Mouse (Mus musculus): ENCODE results near the gene Arfgef3. TPM values are rescaled to one million over a fixed set of nuclear protein-coding genes. Genes with fewer than 3 reads are reported as not detected.
A peak's percentile ranks its signal among the peaks of the same experiment; 100 is the strongest.
"Not testable (repeated sequence)": the region's sequence is repeated elsewhere in the genome, so short reads cannot be mapped to it uniquely, and the experiment has no call there.

Gene Arfgef3
- polyA plus RNA-seq, 1 experiment from 2014 or later = 1.4 TPM

GRCm38 (mm10) chr10:18635450-18635849 is 108.3 kb downstream of the Arfgef3 start:
- no peak overlapping the region for H3K4me2 ChIP-seq
- no peak overlapping the region for H3K9ac ChIP-seq
- H3K9me3 ChIP-seq (replicated peaks) = no peaks in the 10 kb centered on the region
- 91% methylated on average over 9 of the region's 9 CpGs for WGBS
- no peaks in the 10 kb centered on the region for H3K36me3 ChIP-seq
- H3K4me1 ChIP-seq = no peaks in the 10 kb centered on the region
- no peaks in the 10 kb centered on the region for H3K27me3 ChIP-seq
- ATAC-seq (replicated peaks; ENCODE audit: low FRiP score) = peak; percentile 49; the same call in 1 of the 2 replicates
- no peak overlapping the region for H3K27ac ChIP-seq
- H3K4me3 ChIP-seq (replicated peaks) = no peak overlapping the region

GRCm38 (mm10) chr10:18634405-18634985 is 109.3 kb downstream of the Arfgef3 start:
- WGBS = 79% methylated on average over 7 of the region's 7 CpGs
- Histone ChIP-seq H3K9me3 (replicated peaks) (no peaks in the 10 kb centered on the region), H3K36me3 (no peaks in the 10 kb centered on the region), H3K4me2 (no peak overlapping the region), H3K4me1 (no peaks in the 10 kb centered on the region), H3K4me3 (replicated peaks) (no peak overlapping the region), H3K9ac (no peak overlapping the region), H3K27ac (no peak overlapping the region), H3K27me3 (no peaks in the 10 kb centered on the region)
- no peak for ATAC-seq (replicated peaks; ENCODE audit: low FRiP score)

GRCm38 (mm10) chr10:18630498-18630897 is 113.3 kb downstream of the Arfgef3 start:
- no peak overlapping the region for H3K9ac ChIP-seq
- H3K27ac ChIP-seq = no peak overlapping the region
- no peaks in the 10 kb centered on the region for H3K4me1 ChIP-seq
- WGBS = 47% methylated on average over 8 of the region's 8 CpGs
- no peak overlapping the region for H3K4me3 ChIP-seq (replicated peaks)
- no peaks in the 10 kb centered on the region for H3K9me3 ChIP-seq (replicated peaks)
- H3K36me3 ChIP-seq = no peaks in the 10 kb centered on the region
- H3K27me3 ChIP-seq = no peaks in the 10 kb centered on the region
- H3K4me2 ChIP-seq = no peak overlapping the region
- ATAC-seq (replicated peaks; ENCODE audit: low FRiP score) = no peak

GRCm38 (mm10) chr10:18627530-18627929 is 116.2 kb downstream of the Arfgef3 start:
- H3K4me2 ChIP-seq = no peak overlapping the region
- no peaks in the 10 kb centered on the region for H3K27me3 ChIP-seq
- no peaks in the 10 kb centered on the region for H3K9me3 ChIP-seq (replicated peaks)
- H3K4me1 ChIP-seq = no peaks in the 10 kb centered on the region
- WGBS = 84% methylated on average over 6 of the region's 6 CpGs
- no peak overlapping the region for H3K4me3 ChIP-seq (replicated peaks)
- ATAC-seq (replicated peaks; ENCODE audit: low FRiP score) = no peak
- no peaks in the 10 kb centered on the region for H3K36me3 ChIP-seq
- H3K9ac ChIP-seq = no peak overlapping the region
- no peak overlapping the region for H3K27ac ChIP-seq

GRCm38 (mm10) chr10:18612796-18613195 is 131.0 kb downstream of the Arfgef3 start:
- ATAC-seq (replicated peaks; ENCODE audit: low FRiP score) = no peak
- no peak overlapping the region for H3K27ac ChIP-seq
- 69% methylated on average over 2 of the region's 2 CpGs for WGBS
- no peak overlapping the region for H3K4me2 ChIP-seq
- H3K9me3 ChIP-seq (replicated peaks) = no peaks in the 10 kb centered on the region
- no peaks in the 10 kb centered on the region for H3K4me1 ChIP-seq
- H3K27me3 ChIP-seq = no peaks in the 10 kb centered on the region
- H3K9ac ChIP-seq = no peak overlapping the region
- no peaks in the 10 kb centered on the region for H3K36me3 ChIP-seq
- no peak overlapping the region for H3K4me3 ChIP-seq (replicated peaks)

GRCm38 (mm10) chr10:18604827-18605535 is 138.8 kb downstream of the Arfgef3 start:
- H3K36me3 ChIP-seq; H3K27me3 ChIP-seq; H3K4me2 ChIP-seq; H3K9me3 ChIP-seq (replicated peaks); H3K4me3 ChIP-seq (replicated peaks); H3K4me1 ChIP-seq; H3K27ac ChIP-seq; H3K9ac ChIP-seq; ATAC-seq (replicated peaks; ENCODE audit: low FRiP score): not testable (repeated sequence)
- 39% methylated on average over 5 of the region's 5 CpGs for WGBS

- 27% methylated on average over 4 of the region's 4 CpGs for WGBS
- H3K9ac ChIP-seq = no peak overlapping the region
- H3K36me3 ChIP-seq = no peaks in the 10 kb centered on the region
- no peaks in the 10 kb centered on the region for H3K9me3 ChIP-seq (replicated peaks)
- no peaks in the 10 kb centered on the region for H3K27me3 ChIP-seq
- 0 out of 2 replicates have a peak, but pooled peaks have one; percentile 62 for ATAC-seq (replicated peaks; ENCODE audit: low FRiP score)
- H3K4me1 ChIP-seq = no peaks in the 10 kb centered on the region
- H3K4me2 ChIP-seq = no peak overlapping the region
- H3K4me3 ChIP-seq (replicated peaks) = no peak overlapping the region
- no peak overlapping the region for H3K27ac ChIP-seq
Observed at GRCm38 (mm10) chr10:18602030-18602429, 141.7 kb downstream of the Arfgef3 start.

GRCm38 (mm10) chr10:18597601-18598000 is 146.1 kb downstream of the Arfgef3 start:
- ATAC-seq (replicated peaks; ENCODE audit: low FRiP score) = no peak
- Histone ChIP-seq H3K36me3 (no peaks in the 10 kb centered on the region), H3K4me1 (no peaks in the 10 kb centered on the region), H3K9me3 (replicated peaks) (no peaks in the 10 kb centered on the region), H3K4me3 (replicated peaks) (no peak overlapping the region), H3K9ac (no peak overlapping the region), H3K27ac (no peak overlapping the region), H3K4me2 (no peak overlapping the region), H3K27me3 (no peaks in the 10 kb centered on the region)
- 95% methylated on average over 6 of the region's 6 CpGs for WGBS

GRCm38 (mm10) chr10:18589455-18589854 is 154.3 kb downstream of the Arfgef3 start:
- WGBS = 89% methylated on average over 5 of the region's 5 CpGs

GRCm38 (mm10) chr10:18584188-18584587 is 159.6 kb downstream of the Arfgef3 start:
- Histone ChIP-seq H3K9ac (no peak overlapping the region), H3K4me1 (no peaks in the 10 kb centered on the region), H3K27me3 (no peaks in the 10 kb centered on the region), H3K36me3 (no peaks in the 10 kb centered on the region), H3K4me3 (replicated peaks) (no peak overlapping the region), H3K27ac (no peak overlapping the region), H3K4me2 (no peak overlapping the region), H3K9me3 (replicated peaks) (no peaks in the 10 kb centered on the region)
- 26% methylated on average over 7 of the region's 7 CpGs for WGBS
- no peak for ATAC-seq (replicated peaks; ENCODE audit: low FRiP score)

More at GRCm38 (mm10) chr10:18589455-18589854, 154.3 kb downstream of the Arfgef3 start:
- no peak overlapping the region for H3K4me3 ChIP-seq (replicated peaks)
- H3K4me2 ChIP-seq = no peak overlapping the region
- no peak for ATAC-seq (replicated peaks; ENCODE audit: low FRiP score)
- no peaks in the 10 kb centered on the region for H3K27me3 ChIP-seq
- H3K27ac ChIP-seq = no peak overlapping the region
- no peak overlapping the region for H3K9ac ChIP-seq
- H3K4me1 ChIP-seq = no peaks in the 10 kb centered on the region
- no peaks in the 10 kb centered on the region for H3K36me3 ChIP-seq
- no peaks in the 10 kb centered on the region for H3K9me3 ChIP-seq (replicated peaks)

GRCm38 (mm10) chr10:18572581-18572980 is 171.2 kb downstream of the Arfgef3 start:
- Histone ChIP-seq H3K4me1 (no peaks in the 10 kb centered on the region), H3K27me3 (no peaks in the 10 kb centered on the region), H3K27ac (no peak overlapping the region), H3K9ac (no peak overlapping the region), H3K9me3 (replicated peaks) (no peaks in the 10 kb centered on the region), H3K4me2 (no peak overlapping the region), H3K4me3 (replicated peaks) (no peak overlapping the region), H3K36me3 (no peaks in the 10 kb centered on the region)
- ATAC-seq (replicated peaks; ENCODE audit: low FRiP score) = no peak
- 54% methylated on average over 2 of the region's 2 CpGs for WGBS

GRCm38 (mm10) chr10:18562940-18563339 is 180.8 kb downstream of the Arfgef3 start:
- H3K27me3 ChIP-seq = peaks cover 8% of the 10 kb centered on the region; the same call in 1 of the 2 replicates
- no peak overlapping the region for H3K9ac ChIP-seq
- WGBS = 4% methylated on average over 4 of the region's 4 CpGs
- H3K36me3 ChIP-seq = no peaks in the 10 kb centered on the region
- H3K4me3 ChIP-seq (replicated peaks) = no peak overlapping the region
- no peak overlapping the region for H3K4me2 ChIP-seq
- no peaks in the 10 kb centered on the region for H3K9me3 ChIP-seq (replicated peaks)
- H3K27ac ChIP-seq = no peak overlapping the region
- no peaks in the 10 kb centered on the region for H3K4me1 ChIP-seq
- ATAC-seq (replicated peaks; ENCODE audit: low FRiP score) = no peak
